Mouse (Mus musculus) ES-Bruce4 (cell line): ENCODE results near the gene Bmp8b.

Source experiments
- CTCF ChIP-seq: IDR thresholded peaks from one replicate; pipeline ENCODE4 v1.8.1; 2011; ENCODE audit warnings: low read depth, low read length
- EP300 ChIP-seq: IDR thresholded peaks from 2 replicates; pipeline ENCODE4 v1.6.1; 2011; ENCODE audit warnings: low read depth, low read length; ENCODE audit not compliant: insufficient read depth

DNA sequence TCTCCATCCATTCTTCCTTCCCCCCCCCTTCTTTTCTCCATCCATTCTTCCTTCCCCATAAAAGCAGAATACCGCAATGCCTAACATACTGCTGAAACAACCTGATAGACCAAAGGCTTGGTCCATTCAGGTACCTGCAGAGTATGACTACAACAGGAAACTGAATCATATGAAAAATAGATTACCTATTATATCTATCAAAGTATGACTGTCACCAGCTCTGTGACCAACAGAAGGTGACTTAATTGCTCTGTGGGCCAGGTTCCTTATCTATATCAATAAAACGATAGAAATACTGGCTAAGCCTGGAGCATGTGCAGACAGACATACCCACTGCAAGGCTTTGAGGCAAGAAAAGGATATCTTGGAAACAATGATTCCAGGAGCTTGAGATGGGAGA lies 50.5 kb downstream of the Bmp8b start:
- TF ChIP-seq CTCF (no peak), EP300 (no peak)
